Mouse (Mus musculus) inflammation-experienced regulatory T-cells, adult 6 months (primary cell): ENCODE data around the gene Mmab. TPM values are rescaled to one million over a fixed set of nuclear protein-coding genes. Genes with fewer than 3 reads are reported as not detected.

Experiments
- ATAC-seq: one replicate; pipeline ENCODE4 v1.8.0; 2017
- polyA plus RNA-seq, 3 experiments: library from polyadenylated mRNA; unstranded; fragments of 100-300 nt; shearing (Covaris generic); gene quantifications; one replicate each; pipeline ENCODE4 v1.2.1; 2017

The Mmab gene
- polyA plus RNA-seq, 3 experiments from 2014 or later = 4.2 to 5.9 (median 4.2) TPM

DNA sequence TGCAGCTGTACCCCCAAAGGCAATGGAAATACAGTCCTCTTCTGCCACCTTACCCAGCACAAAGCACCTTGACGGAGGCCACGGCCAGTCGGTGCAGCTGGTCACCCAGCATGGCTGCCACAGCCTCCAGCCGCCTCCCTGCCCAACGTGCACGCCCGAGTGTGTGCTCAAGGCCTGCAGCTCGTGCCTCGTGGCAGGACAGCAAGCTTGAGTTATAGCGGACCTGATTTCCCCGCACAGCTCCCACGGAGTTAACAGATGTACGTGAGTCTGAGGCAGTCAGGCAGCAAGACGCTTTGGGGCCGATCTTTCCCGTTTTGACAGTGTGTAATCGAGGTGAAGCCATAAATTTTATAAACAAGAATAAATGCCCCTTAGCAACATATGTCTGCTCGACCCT is 15.2 kb downstream of the Mmab start:
- ATAC-seq = no peak

DNA sequence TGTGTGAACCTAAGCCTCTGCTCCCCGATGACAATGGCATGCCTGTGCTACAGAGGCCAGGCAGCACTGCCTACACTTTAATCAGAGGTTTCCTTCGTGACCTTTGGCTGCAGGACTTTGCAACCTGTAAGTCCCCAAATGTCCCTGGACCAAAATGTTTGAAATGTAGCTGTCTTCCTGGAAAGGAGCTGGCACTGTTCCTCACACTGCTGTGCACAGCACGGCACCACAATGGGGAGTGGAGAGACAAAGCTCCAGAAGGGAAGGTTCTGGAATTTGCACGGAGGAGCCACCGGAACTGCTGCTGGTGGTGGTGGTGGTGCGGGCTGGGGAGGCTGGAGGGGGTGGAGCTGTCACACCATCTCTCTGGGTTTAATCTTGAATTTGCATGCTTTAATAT is 17.1 kb downstream of the Mmab start:
- ATAC-seq = no peak

DNA sequence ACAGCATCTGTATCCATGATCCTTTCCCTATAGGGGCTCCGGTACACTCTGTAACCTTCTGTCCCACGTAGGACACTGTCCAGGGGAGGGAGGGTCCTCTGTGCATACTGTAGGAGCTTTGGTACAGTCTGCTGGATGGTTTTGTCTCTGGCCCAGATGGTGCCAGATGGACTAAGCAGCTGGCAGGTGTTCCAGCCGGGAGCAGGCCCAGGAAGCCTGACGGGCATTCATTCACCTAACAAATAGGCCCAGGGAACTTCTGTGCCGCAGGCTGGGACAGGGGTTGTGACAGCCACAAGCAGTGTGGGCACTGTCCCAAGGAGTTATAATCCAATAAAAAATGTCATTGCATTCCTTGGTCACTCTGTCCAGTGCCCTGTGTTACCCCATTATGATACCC is 19.9 kb downstream of the Mmab start:
- no peak for ATAC-seq

DNA sequence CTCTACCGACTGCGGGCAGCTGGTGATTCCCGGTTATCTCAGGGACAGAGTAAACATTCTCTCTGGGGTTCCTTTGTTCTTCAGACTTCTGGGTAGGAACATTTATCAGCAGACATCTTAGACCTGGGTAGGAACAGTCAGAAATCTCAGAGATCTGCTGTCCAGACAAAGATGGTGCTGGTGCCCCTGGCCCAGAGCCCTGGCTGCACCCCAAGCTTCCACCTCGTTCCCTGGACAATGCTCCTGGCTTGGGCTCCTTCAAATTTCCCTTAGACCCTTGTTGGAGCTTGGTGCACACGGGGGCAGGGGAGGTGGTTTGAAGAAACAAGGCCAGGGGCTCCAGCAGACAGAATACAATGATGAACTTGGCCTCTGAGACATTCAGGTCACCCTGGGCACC is 21.3 kb downstream of the Mmab start:
- no peak for ATAC-seq

DNA sequence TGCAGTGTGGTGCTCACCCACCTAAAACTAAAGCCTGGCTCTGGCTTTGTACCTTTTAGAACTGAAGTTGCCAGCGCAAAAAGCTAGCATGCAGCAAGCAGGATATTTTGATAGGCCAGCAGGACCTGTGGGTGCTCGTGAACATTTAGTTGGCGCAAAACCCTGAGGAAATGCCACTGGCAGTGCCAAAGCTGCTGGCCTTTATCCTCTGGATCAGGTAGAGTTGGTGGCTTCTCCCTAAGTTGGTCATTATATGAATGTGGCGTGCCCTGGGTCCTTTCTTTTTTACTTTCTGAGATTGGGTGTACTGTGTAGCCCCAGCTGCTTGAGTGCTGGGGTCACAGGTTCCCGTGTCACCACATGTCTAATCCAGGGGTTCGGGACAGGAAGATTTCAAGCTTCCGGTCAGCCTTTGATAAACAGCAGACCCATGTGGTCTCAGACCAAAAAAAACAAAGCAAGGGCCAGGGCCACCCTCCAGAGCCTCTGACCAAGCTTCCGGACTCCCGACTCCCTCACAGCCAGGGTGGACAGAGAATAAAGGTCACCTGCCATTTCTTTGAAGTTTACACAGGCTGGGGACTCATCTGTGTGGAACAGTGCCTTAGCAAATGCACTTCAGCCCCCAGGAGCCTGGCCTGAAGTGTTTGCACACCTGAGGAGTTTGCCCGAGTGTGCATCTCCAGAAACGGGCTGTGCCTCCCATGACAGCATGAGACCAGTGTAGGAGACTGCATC is 22.1 kb downstream of the Mmab start:
- no peak for ATAC-seq

DNA sequence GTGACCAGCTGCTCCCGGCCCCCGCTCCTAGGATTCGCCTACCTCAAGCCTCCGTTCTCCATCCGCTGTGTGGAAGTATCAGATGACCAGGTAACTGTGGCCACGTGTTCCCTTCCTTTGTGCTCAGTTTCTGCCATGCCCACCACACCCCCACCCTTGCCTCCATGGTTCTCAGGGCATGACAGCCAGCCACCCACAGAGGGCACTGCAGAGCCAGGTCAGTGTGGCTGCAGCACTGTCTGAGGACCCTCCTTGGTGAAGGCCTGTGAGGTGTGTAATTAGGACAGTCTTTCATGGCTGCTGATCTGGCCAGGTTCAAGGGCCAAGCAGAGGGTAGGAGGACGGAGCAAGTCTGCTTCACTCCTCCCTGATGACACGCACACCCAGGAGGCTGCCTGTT is 25.3 kb downstream of the Mmab start:
- ATAC-seq = no peak

DNA sequence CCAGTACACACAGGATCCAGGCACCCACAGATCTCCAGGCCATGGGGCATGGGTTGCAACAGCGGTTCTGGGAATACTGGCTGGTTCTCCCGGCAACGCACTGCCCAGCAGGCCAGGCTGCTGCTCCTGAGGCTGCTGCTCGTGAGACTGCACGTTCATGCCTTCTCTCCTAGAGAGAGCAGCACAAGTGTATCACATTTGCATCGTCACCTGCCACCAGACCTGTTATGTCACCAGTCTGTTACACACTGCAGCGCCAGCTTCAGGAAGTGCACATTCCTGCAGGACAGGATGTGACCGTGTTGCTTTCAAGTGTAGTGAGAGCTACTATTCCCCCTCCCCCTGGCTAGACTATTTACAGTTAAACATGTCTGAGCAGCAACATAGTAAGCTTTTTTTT is 27.0 kb downstream of the Mmab start:
- ATAC-seq = no peak

DNA sequence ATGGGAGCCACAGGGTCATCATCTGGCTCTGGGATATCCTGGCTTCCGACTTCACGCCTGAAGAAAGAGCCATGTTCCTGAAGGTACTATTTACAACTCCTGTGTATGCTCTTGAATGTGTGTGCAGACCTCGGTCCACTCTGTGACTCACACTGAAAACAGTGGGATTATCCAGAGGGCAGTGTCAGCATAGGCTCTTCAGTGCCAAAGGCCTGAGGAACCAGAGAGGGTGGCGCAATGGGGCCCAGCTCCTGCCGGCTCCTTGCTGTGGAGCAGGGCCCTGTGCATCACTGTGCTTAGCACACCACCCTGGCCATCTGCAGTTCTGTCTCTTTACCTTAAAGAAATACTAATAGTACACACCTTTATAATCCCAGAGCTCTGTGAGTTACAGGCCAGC is 28.3 kb downstream of the Mmab start:
- ATAC-seq = no peak

DNA sequence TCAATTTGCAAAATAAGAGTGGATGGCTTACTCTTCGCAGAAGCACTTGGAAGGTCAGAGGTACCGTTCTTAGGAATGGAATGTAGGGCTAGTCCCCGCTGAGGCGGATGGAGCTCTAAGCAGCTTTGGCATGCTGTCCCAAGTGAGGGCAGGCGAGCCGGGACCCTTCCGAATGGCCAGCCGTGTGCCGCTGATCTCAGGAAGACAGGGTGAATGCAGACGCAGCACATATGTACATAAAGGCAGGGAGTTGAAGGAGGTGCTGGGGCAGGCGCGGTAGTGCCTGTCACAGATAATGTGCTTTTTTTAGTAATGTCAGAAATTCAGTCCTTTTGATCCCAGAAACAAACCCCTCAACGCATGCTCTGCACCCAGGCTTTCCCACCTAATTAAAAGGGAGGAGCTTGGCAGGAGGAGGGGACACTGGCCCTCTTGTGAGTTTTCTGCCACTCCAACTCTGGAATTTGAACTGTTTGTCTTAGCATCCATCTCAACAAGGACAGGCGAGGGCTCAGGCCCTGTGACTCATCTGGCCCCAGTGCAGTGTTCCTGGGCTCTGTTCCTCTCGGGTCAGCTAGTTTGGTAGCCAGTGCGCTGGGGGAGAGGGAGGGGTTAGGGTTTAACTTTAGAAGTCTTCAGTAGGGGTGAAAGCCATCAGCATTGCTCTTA is 30.7 kb downstream of the Mmab start:
- no peak for ATAC-seq

DNA sequence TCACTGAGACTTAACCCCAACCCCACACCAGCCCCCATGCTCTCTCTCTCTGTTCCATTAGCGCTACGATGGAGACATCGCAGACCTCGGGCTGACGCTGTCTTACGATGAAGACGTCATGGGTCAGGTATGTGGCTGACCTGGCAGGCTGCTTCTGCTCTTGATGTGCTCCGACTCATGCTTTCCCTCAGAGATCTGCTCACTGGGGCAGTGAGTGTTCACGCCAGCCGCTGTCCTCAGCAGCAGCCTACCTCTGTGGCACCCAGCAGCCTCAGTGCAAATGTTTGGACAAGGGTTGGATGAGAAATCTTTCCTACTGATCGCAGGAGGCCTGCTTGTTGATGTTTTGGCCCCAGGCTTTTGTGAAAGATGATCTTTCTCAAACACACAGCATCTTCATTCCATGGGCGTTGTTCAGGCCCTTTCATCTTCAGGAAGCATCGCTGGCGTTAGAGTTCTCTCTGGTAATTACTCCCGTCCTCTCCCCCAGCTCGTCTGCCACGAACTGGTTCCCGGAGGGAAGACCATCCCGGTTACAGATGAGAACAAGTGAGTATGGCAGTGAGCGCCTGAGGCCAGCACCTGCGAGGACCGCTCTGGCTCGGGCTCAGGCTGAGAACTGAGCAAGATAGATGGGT is 31.4 kb downstream of the Mmab start:
- ATAC-seq = no peak

DNA sequence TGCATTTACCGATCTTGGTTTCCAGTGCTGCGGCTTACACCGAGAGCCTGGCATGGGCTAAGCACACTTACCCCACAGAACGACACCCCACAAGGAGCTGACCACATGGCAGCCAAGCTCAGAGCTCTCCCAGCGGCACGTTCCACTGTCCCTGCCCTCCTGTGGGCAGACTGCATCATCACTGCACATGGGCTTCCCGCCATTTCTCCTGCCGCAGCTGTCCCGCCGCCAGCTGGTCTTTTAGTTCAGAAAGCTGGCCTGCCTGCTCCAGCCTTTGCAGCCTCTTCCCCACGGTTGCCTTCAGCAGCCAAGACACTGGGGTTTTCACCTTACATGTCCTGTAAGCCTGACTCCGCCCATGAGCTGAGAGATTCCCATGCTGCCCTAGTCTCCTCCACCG is 33.4 kb downstream of the Mmab start:
- no peak for ATAC-seq

DNA sequence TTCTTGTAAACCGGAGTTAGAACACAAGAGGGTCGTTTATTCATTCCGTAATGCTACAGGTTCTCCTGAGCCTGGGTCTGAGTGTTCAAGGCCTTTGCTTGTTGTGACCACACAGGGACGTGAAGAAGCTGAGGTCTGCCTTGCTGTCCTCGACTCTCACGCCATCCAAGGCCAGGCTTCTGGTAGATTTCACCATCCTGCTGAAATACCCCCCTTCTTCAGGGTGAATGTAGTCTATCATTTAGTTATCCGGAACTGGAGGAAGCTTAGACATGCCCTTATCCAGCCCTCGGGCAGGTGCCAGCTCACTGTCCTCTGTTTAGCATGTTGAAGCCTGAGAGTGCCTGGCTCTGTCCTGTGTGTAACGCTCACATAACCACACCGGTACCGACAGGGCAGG is 35.0 kb downstream of the Mmab start:
- no peak for ATAC-seq

DNA sequence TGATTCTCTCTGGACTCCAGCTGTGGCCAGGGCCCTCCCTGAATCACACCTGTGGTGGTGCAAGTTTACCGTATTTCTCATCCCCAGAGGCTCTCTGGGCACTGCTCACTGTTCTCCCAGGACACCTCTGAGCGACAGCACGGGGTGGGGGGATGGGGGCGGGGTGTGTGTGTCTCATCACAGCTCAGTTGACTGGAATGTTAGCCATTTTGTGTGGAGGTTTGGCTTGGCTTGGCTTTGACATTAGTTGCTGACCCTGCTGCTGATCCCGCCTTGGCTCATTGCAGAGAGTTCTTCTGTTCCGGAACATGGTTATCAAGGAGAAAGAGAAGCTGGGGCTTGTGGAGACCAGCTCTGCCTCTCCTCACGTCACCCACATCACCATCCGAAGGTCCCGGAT is 36.0 kb downstream of the Mmab start:
- no peak for ATAC-seq

DNA sequence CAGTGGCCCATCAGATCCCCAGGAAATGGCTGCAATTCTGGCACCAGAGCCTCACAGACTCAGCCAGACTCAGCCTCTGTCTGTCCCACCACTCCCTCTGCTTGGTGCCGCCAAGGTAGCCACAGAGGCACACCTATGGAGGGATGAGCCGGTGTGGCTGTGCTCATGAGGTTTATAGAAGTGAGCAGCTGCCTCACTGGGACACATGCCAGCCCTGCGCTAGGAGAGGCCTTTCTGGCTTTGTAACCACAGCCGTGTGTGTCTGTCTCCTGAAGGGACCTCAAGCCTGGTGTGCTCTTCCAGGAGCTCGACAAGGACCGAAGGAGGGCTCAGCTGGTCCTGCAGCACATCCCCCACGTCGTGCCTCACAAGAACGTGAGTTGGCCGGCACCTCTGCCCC is 36.6 kb downstream of the Mmab start:
- no peak for ATAC-seq

DNA sequence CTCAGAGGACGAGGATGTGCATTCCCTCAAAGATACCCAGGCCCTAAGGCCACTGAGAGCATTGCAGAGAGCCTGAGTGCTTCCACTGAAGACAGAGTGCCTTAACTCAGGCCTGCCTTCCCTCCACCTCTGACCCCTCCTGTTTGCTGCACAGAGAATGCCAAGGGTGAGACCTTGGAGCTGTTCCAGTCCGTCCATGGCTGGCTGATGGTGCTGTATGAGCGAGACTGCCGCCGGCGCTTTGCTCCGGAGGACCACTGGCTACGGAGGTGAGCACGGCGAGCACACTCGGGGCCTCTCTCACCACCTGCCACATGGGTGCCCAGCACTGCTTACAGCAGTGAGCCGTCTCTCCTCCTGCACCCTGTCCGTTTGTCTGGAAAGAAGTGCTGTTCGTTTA is 37.3 kb downstream of the Mmab start:
- no peak for ATAC-seq

DNA sequence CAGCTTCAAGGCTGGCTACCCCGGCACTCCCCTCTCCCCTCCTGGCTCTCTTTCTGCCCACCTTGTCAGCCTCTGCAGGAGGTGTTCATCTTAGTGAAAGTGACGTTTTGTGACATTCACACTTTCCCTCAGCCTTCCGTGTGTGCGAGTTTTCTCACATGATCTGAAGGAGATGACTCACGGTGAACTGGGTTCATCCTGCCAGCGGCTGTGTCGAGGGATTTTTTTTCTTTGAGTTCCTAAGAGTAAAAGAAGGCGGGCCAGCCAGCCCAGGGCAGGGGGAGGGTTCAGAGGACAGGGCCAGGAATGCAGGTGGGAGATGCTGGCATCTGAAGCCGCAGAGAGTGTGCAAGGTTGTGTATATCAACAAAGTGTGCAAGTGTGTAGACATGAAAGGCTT is 50.7 kb downstream of the Mmab start:
- ATAC-seq = no peak

DNA sequence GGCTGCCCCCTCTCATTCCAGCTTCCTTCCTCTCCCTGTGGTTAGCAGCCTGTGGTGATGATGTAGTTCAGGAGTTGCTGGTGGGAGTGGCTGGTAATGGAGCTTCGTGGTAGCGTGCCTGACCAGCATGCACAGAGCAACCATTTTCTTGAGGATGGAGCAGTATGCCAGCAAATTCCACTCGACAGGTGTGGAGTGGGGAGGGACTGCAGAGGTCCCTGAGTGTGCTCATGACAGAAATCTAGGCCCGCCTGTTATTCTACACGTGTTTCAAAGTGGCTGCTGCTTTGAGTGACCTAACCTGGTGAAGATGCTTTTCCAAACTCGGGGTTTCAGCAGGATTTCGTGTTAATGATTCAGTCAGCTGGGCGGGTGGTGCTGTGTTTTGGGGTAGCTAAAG is 59.4 kb downstream of the Mmab start:
- no peak for ATAC-seq

DNA sequence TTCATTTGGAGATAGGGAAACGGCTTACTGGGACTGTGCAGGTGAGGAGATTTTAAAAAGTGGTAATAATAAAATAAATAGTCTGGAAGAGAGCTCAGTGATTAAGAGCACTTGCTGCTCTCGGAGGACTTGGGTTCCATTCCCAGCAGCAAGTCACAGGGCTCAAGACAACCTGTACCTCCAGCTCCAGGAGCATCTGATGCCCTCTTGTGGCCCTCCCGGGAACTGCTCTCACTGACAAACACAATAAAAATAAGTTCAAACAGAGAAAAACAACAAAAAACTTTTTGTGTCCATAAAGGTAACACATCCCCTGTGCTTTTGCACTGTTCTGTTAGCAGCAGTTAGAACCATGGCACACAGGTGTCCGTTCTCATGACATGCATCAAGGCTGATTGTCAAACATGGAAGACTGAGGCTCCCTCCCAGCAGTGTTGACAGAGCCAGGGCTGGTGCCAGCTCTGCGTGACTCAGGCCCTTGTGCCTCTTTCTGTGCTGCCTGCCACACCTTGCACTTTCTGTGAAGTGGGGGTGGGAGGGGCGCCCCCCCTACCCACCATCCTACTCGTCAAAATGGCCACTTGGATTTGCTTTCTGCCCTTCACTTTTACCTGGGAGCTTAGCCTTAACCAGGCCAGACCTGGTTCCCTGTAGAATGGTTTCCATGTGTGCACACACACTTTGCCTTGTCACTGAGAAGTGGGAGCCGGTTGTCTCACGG is 60.5 kb downstream of the Mmab start:
- ATAC-seq = no peak

Other genes starting within 250 kb of the Mmab start
- not detected for gene Foxn4, start 170.3 kb downstream of the Mmab start, polyA plus RNA-seq
- 1 to 10 TPM; 1.5 to 4.3 (median 2.9) TPM for gene Myo1h, start 154.9 kb downstream of the Mmab start, polyA plus RNA-seq
- gene Kctd10, start 63.6 kb downstream of the Mmab start, polyA plus RNA-seq = 10 to 100 TPM; 57.7 to 73.7 (median 61.6) TPM
- gene Ube3b, start 63.5 kb downstream of the Mmab start, polyA plus RNA-seq = 10 to 100 TPM; 23.0 to 29.2 (median 28.0) TPM
- 10 to 100 TPM in 2 of 3 experiments, 1 to 10 TPM in 1; 9.6 to 13.8 (median 12.8) TPM for gene Mvk, start 209 bp upstream of the Mmab start, polyA plus RNA-seq
- gene Fam222a, start 124.0 kb upstream of the Mmab start, polyA plus RNA-seq = not detected
- gene Trpv4, start 214.4 kb upstream of the Mmab start, polyA plus RNA-seq = under 1 TPM; 0.19 to 0.90 (median 0.47) TPM
- gene Gltp, start 246.9 kb upstream of the Mmab start, polyA plus RNA-seq = 100 to 1,000 TPM; 220 to 248 (median 235) TPM